Mouse (Mus musculus) embryonic facial prominence, embryonic 13.5 days (tissue): ENCODE measurements around the gene Celf2. TPM values are rescaled to one million over a fixed set of nuclear protein-coding genes. Genes with fewer than 3 reads are reported as not detected.

ENCODE experiments used
- ATAC-seq: fragments of 200-750 bp; cut with Nextera tagmentation; 2 replicates; pipeline ENCODE4 v1.8.0; 2017; ENCODE audit warnings: low read depth; ENCODE audit not compliant: insufficient number of reproducible peaks, insufficient read depth, low FRiP score, low TSS enrichment
- H3K27ac ChIP-seq: fragments of 300-500 bp; sonication (generic); 2 replicates; pipeline ENCODE4 v1.5.1; 2015; ENCODE audit warnings: moderate library complexity, mild to moderate bottlenecking, inconsistent platforms
- H3K27me3 ChIP-seq: fragments of 300-500 bp; sonication (generic); 2 replicates; pipeline ENCODE4 v1.6.1; 2015; ENCODE audit warnings: mild to moderate bottlenecking, inconsistent platforms
- H3K36me3 ChIP-seq: fragments of 300-500 bp; sonication (generic); 2 replicates; pipeline ENCODE4 v1.6.1; 2015; ENCODE audit warnings: mild to moderate bottlenecking, inconsistent platforms
- H3K4me1 ChIP-seq: fragments of 300-500 bp; sonication (generic); 2 replicates; pipeline ENCODE4 v1.6.1; 2015; ENCODE audit warnings: inconsistent platforms
- H3K4me2 ChIP-seq: fragments of 300-500 bp; sonication (generic); 2 replicates; pipeline ENCODE4 v1.6.1; 2015; ENCODE audit warnings: moderate library complexity, mild to moderate bottlenecking, inconsistent platforms
- H3K4me3 ChIP-seq: fragments of 300-500 bp; sonication (generic); 2 replicates; pipeline ENCODE4 v1.5.1; 2015; ENCODE audit warnings: mild to moderate bottlenecking, inconsistent platforms
- H3K9ac ChIP-seq: fragments of 300-500 bp; sonication (generic); 2 replicates; pipeline ENCODE4 v1.6.1; 2015; ENCODE audit warnings: mild to moderate bottlenecking, inconsistent platforms
- H3K9me3 ChIP-seq: fragments of 300-500 bp; sonication (generic); 2 replicates; pipeline ENCODE4 v1.6.1; 2016; ENCODE audit warnings: inconsistent platforms
- WGBS: fragments of 180-500 bp; shearing (Covaris S2); methylation state at CpG from one replicate; pipeline ENCODE4 v1.1.7; 2015; ENCODE audit warnings: mixed read lengths; 5-methylcytosine and 5-hydroxymethylcytosine counted together
- polyA plus RNA-seq: library from polyadenylated mRNA; unstranded; fragments of >200 nt; fragmentation: Nextera tagmentation; extraction: Ambion mirVana; gene quantifications from 2 replicates; pipeline ENCODE4 v1.2.1, GENCODE M21; 2015

Celf2 gene
- polyA plus RNA-seq, 1 experiment from 2014 or later, result 43.6 TPM

DNA sequence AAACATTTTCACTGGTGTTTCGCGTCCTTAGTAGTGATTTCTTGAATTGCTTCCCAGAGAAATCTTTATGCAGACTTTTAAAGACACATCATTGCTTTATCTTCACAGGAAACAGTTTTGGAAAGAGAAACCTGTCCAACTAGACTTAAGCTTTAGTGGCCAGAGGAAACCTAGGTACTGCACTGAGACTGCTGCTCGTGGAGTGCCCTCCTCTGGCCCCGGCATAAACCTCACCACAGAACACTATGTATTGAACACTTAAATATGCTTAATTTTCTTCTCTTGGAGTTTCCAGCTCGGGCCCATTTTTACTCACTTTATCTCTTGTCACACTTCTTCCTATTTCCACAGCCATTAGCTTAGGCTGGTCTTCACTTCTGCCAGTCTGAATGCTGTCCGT lies 870.0 kb downstream of the Celf2 start:
- Histone ChIP-seq H3K27me3 (no peaks in the 10 kb centered on the region), H3K9ac (no peak overlapping the region), H3K27ac (no peak overlapping the region), H3K4me3 (no peak overlapping the region), H3K4me2 (no peak overlapping the region), H3K4me1 (no peaks in the 10 kb centered on the region), H3K9me3 (no peaks in the 10 kb centered on the region), H3K36me3 (no peaks in the 10 kb centered on the region)
- WGBS, result 84% methylated on average over 6 of the region's 6 CpGs
- no peak for ATAC-seq

DNA sequence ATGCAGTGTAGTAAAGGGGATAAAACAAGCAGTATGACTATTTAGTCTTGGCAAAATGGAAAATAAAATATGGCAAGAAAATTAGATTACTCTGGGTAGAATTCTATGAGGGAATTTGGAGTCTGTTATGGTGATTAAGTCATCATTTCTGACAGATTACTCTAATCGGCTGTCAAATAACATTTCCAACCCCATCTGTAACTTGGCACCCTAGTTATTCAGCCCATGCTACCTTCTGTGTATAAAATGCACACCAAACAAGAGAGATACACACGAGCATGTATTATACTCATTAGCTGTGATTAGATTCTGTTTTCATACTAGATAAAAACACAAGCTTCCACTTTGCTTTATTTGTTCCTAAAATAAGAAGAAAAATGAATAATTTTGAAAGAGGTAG lies 872.2 kb downstream of the Celf2 start:
- H3K27ac ChIP-seq, result no peak overlapping the region
- no peaks in the 10 kb centered on the region for H3K27me3 ChIP-seq
- H3K4me1 ChIP-seq, result no peaks in the 10 kb centered on the region
- ATAC-seq, result no peak
- 55% methylated on average over 2 of the region's 2 CpGs for WGBS
- H3K9ac ChIP-seq, result no peak overlapping the region
- H3K4me3 ChIP-seq, result no peak overlapping the region
- no peak overlapping the region for H3K4me2 ChIP-seq
- H3K36me3 ChIP-seq, result no peaks in the 10 kb centered on the region
- H3K9me3 ChIP-seq, result no peaks in the 10 kb centered on the region

DNA sequence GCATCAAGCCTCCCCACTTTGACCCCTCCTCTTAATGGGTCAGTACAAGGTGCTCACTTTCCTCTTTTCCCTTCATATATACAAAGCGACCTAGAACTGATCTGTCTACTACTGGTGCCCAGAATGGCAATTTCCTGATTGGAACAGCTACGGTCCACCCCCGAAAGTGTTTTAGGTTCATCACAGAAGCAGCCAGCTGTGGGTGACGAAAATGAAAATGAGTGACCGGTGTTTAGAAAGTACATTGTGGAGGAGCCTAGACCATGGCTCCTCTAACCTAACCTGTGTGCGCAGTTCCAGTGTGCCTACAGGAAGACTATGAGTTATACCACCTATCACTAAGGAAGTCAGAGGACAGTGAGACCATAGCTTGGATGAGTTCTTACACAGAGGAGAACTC lies 874.5 kb downstream of the Celf2 start:
- H3K4me3 ChIP-seq, result no peak overlapping the region
- no peaks in the 10 kb centered on the region for H3K9me3 ChIP-seq
- H3K27me3 ChIP-seq, result no peaks in the 10 kb centered on the region
- no peak for ATAC-seq
- H3K4me1 ChIP-seq, result no peaks in the 10 kb centered on the region
- no peak overlapping the region for H3K4me2 ChIP-seq
- WGBS, result 94% methylated on average over 6 of the region's 6 CpGs
- no peaks in the 10 kb centered on the region for H3K36me3 ChIP-seq
- H3K9ac ChIP-seq, result no peak overlapping the region
- H3K27ac ChIP-seq, result no peak overlapping the region

DNA sequence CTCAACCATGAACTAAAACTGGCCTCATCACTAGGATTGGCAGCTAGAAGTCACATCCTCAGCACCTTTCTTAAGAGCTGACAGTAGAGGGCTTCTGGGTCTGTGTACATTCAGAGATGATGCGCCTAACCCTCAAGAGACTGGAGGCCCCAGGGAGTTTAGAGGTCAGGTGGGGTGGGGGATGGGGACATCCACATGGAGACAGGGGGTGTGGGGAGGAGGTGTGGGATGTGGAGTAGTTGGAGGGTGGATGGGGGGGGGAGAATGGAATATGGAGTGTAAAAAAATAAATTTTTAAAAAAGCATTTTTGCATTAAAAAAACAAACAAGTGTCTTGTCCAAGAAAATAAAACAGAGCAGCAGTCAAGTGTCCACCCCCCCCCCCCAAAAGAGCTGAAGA lies 876.2 kb downstream of the Celf2 start:
- Histone ChIP-seq H3K4me2 (no peak overlapping the region), H3K27me3 (no peaks in the 10 kb centered on the region), H3K9me3 (no peaks in the 10 kb centered on the region), H3K36me3 (no peaks in the 10 kb centered on the region), H3K4me3 (no peak overlapping the region), H3K4me1 (no peaks in the 10 kb centered on the region), H3K9ac (no peak overlapping the region), H3K27ac (no peak overlapping the region)
- no peak for ATAC-seq
- 77% methylated on average over 1 of the region's 1 CpGs for WGBS

DNA sequence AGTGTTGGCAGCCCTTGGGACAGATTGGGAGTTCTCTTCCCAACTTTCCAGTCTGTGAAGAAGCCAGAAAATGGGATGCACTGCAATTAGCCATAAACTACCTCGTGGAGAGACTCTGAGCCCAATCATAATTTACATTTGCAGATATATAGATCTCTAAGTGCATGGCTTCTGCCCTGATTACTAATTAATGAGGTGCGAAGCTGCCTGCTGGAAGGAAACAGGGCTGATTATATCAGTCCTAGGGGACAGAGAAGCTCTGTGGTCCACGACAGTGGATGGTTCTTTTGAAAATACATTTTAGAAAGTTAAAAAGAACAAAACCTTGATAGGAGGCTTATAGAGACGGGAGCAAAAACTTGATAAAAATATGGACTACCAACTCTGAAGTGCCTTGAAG lies 885.6 kb downstream of the Celf2 start:
- no peak for ATAC-seq
- no peaks in the 10 kb centered on the region for H3K9me3 ChIP-seq
- no peak overlapping the region for H3K27ac ChIP-seq
- no peaks in the 10 kb centered on the region for H3K36me3 ChIP-seq
- H3K4me3 ChIP-seq, result no peak overlapping the region
- H3K9ac ChIP-seq, result no peak overlapping the region
- WGBS, result 73% methylated on average over 4 of the region's 4 CpGs
- no peak overlapping the region for H3K4me2 ChIP-seq
- H3K27me3 ChIP-seq, result no peaks in the 10 kb centered on the region
- H3K4me1 ChIP-seq, result no peaks in the 10 kb centered on the region

DNA sequence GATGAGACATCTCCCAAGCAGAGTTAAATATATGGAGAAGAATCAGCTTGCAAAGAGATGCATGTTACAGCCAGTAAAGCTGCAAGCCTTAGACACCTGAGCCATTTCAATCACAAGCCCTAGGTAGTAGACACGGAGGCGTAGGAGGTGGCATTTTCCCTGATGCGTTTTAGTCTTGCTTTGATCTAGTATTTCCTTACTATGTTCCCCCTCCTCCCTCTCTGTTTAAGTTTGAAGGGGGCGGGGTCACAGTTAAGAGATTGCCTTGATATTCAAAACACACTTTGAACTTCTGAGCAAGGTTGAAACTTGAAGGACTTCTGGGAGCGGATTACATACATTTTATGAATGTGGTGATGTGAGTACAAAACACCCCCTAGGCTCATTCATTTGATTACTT lies 887.3 kb downstream of the Celf2 start:
- 55% methylated on average over 5 of the region's 5 CpGs for WGBS

DNA sequence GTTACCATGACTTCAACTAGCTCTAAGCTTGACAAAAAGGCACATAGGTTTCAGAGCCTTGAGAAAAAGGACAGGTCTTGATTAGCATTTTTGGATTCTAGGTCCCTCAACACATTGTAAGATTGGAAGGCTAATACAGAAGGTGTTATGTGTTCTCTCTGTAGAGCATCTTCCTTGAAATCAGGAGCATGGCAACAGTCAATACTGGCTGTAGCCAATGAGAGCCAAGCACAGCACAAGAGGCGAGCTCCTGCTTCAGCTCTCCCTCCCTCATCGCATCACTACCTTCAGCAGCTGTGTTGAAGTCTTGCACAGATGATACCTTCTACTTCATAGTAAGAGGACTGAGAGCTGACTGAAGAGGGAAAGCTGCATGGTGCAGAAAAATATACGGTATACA lies 890.5 kb downstream of the Celf2 start:
- no peak overlapping the region for H3K4me3 ChIP-seq
- no peaks in the 10 kb centered on the region for H3K4me1 ChIP-seq
- H3K9ac ChIP-seq, result no peak overlapping the region
- no peak for ATAC-seq
- 93% methylated on average over 3 of the region's 3 CpGs for WGBS
- H3K27ac ChIP-seq, result no peak overlapping the region
- no peaks in the 10 kb centered on the region for H3K9me3 ChIP-seq
- no peak overlapping the region for H3K4me2 ChIP-seq
- no peaks in the 10 kb centered on the region for H3K27me3 ChIP-seq
- H3K36me3 ChIP-seq, result no peaks in the 10 kb centered on the region

More for the DNA sequence above, 887.3 kb downstream of the Celf2 start:
- no peaks in the 10 kb centered on the region for H3K9me3 ChIP-seq
- H3K4me1 ChIP-seq, result no peaks in the 10 kb centered on the region
- no peak overlapping the region for H3K4me2 ChIP-seq
- no peak for ATAC-seq
- no peak overlapping the region for H3K4me3 ChIP-seq
- H3K36me3 ChIP-seq, result no peaks in the 10 kb centered on the region
- H3K27me3 ChIP-seq, result no peaks in the 10 kb centered on the region
- no peak overlapping the region for H3K9ac ChIP-seq
- no peak overlapping the region for H3K27ac ChIP-seq

DNA sequence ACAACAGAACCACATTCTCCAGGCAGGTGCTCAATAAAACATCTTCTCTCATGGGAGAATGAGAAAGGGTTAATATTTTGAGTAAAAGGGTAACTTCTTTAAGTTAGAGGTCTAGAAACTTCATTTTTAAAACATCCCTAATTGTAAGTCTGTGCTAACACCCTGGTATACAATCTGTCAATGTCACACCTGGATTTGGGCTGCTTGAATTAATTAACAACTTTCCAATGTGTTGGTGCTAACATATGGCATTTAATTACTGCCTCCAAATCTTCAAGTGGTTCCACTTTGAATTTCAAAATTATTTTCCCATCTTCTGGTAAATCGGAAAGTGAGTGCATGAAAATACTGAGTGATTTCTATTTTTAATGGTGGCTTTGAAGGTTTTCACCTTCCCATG lies 890.9 kb downstream of the Celf2 start:
- Histone ChIP-seq H3K4me2 (no peak overlapping the region), H3K36me3 (no peaks in the 10 kb centered on the region), H3K9ac (no peak overlapping the region), H3K27ac (no peak overlapping the region), H3K4me1 (no peaks in the 10 kb centered on the region), H3K4me3 (no peak overlapping the region), H3K9me3 (no peaks in the 10 kb centered on the region), H3K27me3 (no peaks in the 10 kb centered on the region)
- ATAC-seq, result no peak
- WGBS, result 90% methylated on average over 1 of the region's 1 CpGs

DNA sequence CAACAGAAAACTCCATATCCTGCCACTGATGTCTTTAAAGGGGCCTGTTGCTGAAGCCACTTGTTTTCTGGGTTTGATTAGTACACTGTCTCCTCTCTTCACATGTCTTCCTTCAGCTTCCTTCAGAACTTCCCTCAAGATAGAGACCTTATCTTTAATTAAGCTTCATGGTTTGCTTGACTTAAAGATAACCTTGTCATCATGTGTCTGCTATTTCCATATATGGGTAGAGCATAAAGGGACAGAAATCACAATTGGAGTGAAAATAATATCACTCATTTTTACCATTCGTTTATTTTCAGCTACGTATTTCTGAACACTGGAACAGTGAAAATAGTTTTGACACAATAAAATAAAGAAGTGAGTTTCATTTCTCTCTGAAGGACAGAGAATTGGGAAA lies 905.0 kb downstream of the Celf2 start:
- no peaks in the 10 kb centered on the region for H3K4me1 ChIP-seq
- no peaks in the 10 kb centered on the region for H3K36me3 ChIP-seq
- WGBS, result 94% methylated on average over 2 of the region's 2 CpGs
- H3K9ac ChIP-seq, result no peak overlapping the region
- no peak overlapping the region for H3K4me3 ChIP-seq
- H3K27me3 ChIP-seq, result no peaks in the 10 kb centered on the region
- ATAC-seq, result no peak
- no peaks in the 10 kb centered on the region for H3K9me3 ChIP-seq
- H3K27ac ChIP-seq, result no peak overlapping the region
- H3K4me2 ChIP-seq, result no peak overlapping the region

DNA sequence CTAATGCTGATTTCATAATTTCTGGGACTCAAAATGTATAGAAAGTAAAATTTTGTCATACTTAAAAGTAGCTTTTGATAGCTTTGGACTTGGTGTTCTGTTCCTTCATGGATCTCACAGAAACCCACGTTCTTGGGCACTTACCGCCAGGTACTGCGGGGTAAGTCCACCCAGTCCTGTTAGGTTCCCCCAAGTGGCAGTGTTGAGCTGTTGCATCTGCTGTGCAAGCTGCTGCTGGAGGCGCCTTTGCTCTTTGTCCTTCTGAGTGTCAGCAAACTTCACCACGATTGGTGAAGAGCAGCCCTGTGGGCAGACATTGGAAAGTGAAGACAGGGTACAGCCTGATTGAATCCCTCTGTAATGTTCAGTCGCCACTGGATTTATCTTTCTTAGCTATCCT lies 905.5 kb downstream of the Celf2 start:
- Histone ChIP-seq H3K36me3 (no peaks in the 10 kb centered on the region), H3K9ac (no peak overlapping the region), H3K4me2 (no peak overlapping the region), H3K27ac (no peak overlapping the region), H3K27me3 (no peaks in the 10 kb centered on the region), H3K4me1 (no peaks in the 10 kb centered on the region), H3K9me3 (no peaks in the 10 kb centered on the region), H3K4me3 (no peak overlapping the region)
- ATAC-seq, result no peak
- 77% methylated on average over 6 of the region's 6 CpGs for WGBS

DNA sequence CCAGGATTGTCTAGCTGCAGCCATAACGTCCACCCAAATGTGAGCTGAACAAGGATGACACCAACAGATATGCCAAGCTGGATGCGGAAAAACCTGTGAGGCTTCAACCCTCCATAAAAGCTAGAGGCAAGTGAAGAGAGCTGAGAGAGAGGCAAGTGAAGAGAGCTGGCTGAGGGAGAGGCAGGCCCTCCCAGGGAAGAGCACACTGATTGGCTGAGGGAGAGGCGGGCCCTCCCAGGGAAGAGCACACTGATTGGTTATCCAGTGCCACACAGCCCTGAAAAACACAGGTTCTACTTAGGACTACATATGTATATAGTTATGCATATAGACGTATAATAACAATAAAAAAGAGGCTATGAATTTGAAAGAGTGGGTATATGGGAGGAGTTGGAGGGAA lies 907.2 kb downstream of the Celf2 start:
- H3K4me2 ChIP-seq, result no peak overlapping the region
- no peak for ATAC-seq
- H3K27ac ChIP-seq, result no peak overlapping the region
- no peak overlapping the region for H3K9ac ChIP-seq
- WGBS, result 79% methylated on average over 4 of the region's 4 CpGs
- no peaks in the 10 kb centered on the region for H3K4me1 ChIP-seq
- H3K9me3 ChIP-seq, result no peaks in the 10 kb centered on the region
- H3K27me3 ChIP-seq, result no peaks in the 10 kb centered on the region
- no peaks in the 10 kb centered on the region for H3K36me3 ChIP-seq
- no peak overlapping the region for H3K4me3 ChIP-seq

DNA sequence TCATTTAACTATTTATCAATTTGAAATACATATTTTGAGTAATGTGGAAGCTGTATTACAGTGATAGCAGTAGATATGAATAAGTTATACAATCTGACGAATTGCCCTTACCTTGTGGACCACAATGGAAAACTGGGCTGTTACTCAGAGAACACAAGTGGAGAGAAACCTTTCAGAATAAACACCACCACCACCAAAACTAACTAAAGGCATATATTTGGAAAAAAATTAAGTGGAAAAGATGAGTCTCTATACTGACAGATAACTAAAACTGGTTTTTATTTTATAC lies 910.5 kb downstream of the Celf2 start:
- ATAC-seq, result no peak
- H3K4me3 ChIP-seq, result no peak overlapping the region
- H3K9me3 ChIP-seq, result no peaks in the 10 kb centered on the region
- no peak overlapping the region for H3K4me2 ChIP-seq
- no peak overlapping the region for H3K27ac ChIP-seq
- no peak overlapping the region for H3K9ac ChIP-seq
- no peaks in the 10 kb centered on the region for H3K36me3 ChIP-seq
- 91% methylated on average over 1 of the region's 1 CpGs for WGBS
- no peaks in the 10 kb centered on the region for H3K4me1 ChIP-seq
- H3K27me3 ChIP-seq, result no peaks in the 10 kb centered on the region

DNA sequence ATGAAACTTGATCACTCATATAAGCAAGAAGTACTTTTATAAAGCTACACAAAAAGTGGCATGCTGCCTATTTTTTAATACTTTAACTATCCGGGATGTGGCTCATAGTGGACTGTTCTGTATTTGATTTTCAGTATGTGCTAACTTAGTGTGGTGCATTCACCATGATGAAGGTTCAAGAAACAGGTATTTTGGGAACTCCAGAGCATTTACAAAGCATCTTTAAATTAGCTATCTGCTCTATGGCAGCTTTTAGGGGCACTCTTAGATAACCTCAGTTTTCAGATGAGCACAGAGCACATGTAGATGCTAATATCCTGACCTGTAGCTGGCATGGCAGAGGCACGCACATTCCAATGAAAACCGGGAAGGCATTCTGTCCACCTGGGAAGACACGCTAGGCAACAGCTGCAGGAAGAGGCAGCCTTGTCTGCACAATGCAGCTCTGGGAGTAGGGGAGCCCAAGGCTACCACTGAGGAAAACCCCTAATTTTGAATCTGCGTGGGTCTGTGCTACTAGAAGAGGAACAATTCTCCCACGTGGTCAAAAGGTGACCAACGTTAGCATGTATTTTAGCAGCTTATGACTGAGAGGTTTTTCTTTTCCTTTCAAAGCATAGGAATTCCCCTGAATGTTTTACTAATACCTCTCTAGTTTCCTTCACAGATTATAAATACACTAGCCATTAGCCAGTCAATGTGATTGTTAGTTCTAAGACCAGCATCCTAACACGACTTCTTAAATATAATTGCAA lies 911.1 kb downstream of the Celf2 start:
- Histone ChIP-seq H3K4me2 (no peak overlapping the region), H3K4me1 (no peaks in the 10 kb centered on the region), H3K4me3 (no peak overlapping the region), H3K9me3 (no peaks in the 10 kb centered on the region), H3K27me3 (no peaks in the 10 kb centered on the region), H3K27ac (no peak overlapping the region), H3K9ac (no peak overlapping the region), H3K36me3 (no peaks in the 10 kb centered on the region)
- 80% methylated on average over 8 of the region's 8 CpGs for WGBS
- ATAC-seq, result no peak
